Mouse (Mus musculus): Measurements from ENCODE around the gene Ablim1.

DNA sequence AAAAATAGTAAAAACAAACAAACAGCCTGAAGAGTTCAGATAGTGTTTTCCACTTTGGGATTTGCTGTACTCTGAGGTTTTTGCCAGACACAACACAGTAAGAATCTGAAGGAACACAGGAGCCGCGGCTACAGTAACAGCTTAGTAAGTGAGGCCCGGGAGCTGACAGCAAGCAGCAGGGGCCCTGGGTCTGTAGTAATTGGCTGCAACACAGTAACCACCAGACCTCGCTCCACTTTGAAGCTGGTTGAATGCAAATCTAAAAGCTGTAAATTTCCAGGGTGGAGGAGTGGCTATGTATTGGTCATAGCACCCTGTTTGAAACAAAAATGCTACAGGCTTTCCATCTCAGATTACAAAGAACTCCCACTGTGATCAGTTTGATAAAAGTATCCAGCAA lies 252.0 kb downstream of the Ablim1 start:
- TF ChIP-seq CTCF (IDR thresholded peaks at IDR 0.05; ENCODE audit: borderline replicate concordance, control insufficient read depth, extremely low read depth, insufficient read depth, low read length, poor library complexity), result no peak
- TF ChIP-seq POLR2A (IDR thresholded peaks at IDR 0.05; ENCODE audit: control insufficient read depth, extremely low read depth, insufficient read depth, low read length, poor library complexity), result no peak

Data from thymus, adult 2 months (tissue).